Comparison of ENCODE assay signal across 21 mouse cellular contexts in genomic region chr19:10058352-10058825, GRCm38 (mm10). TPM values are rescaled to one million over a fixed set of nuclear protein-coding genes. Genes with fewer than 3 reads are reported as not detected.
DNase-seq lines count a peak whose midpoint lies in the region; ATAC-seq and TF ChIP-seq lines count a peak whose summit lies in the region.
"Had no signal": no experiment of that assay in that cellular context is flagged by ENCODE, and none has a peak within 500 bp of the region (broad histone marks: within the 10 kb centered on the region; RNA-seq: fewer than 3 reads in every experiment).

No protein-coding gene starts in this region.

- H3K27me3 ChIP-seq in kidney, postnatal 0 days (ENCODE audit: insufficient read depth, low read length) = no peaks in the 10 kb centered on the region
- no peaks in the 10 kb centered on the region for H3K27me3 ChIP-seq in lung, embryonic 15.5 days
- no peaks in the 10 kb centered on the region for H3K27me3 ChIP-seq in intestine, postnatal 0 days (replicated peaks; ENCODE audit: control insufficient read depth, insufficient read depth, low read length)
- H3K27me3 ChIP-seq: embryonic facial prominence, embryonic 15.5 days; forebrain, embryonic 15.5 days; hindbrain, embryonic 15.5 days; liver, embryonic 13.5 days; midbrain, embryonic 12.5 days had no signal

- TF ChIP-seq CTCF in kidney, postnatal 0 days (IDR thresholded peaks at IDR 0.05; ENCODE audit: low read depth) = no peak
- no peak for TF ChIP-seq CTCF in lung, adult 2 months (IDR thresholded peaks at IDR 0.05; ENCODE audit: insufficient read depth, low read length)
- peak; percentile 41 for TF ChIP-seq CTCF in intestine, postnatal 0 days (IDR thresholded peaks at IDR 0.05; ENCODE audit: low read depth)

- no peaks in the 10 kb centered on the region for H3K9me3 ChIP-seq in kidney, postnatal 0 days (replicated peaks; ENCODE audit: low read length)
- no peaks in the 10 kb centered on the region for H3K9me3 ChIP-seq in lung, embryonic 15.5 days
- no peaks in the 10 kb centered on the region for H3K9me3 ChIP-seq in intestine, postnatal 0 days (ENCODE audit: control insufficient read depth)
- H3K9me3 ChIP-seq: embryonic facial prominence, embryonic 15.5 days; forebrain, embryonic 15.5 days; heart, embryonic 10.5 days; hindbrain, embryonic 15.5 days; liver, embryonic 13.5 days; midbrain, embryonic 12.5 days had no signal

- H3K4me2 ChIP-seq in kidney, postnatal 0 days (ENCODE audit: low read length) = no peak overlapping the region
- H3K4me2 ChIP-seq in lung, embryonic 15.5 days = no peak overlapping the region
- H3K4me2 ChIP-seq in intestine, postnatal 0 days (replicated peaks; ENCODE audit: low read depth) = peak overlapping the region; percentile 64
- H3K4me2 ChIP-seq: embryonic facial prominence, embryonic 15.5 days; forebrain, embryonic 15.5 days; hindbrain, embryonic 15.5 days; midbrain, embryonic 12.5 days had no signal

- peak overlapping the region; percentile 22; the same call in 1 of the 2 replicates for H3K27ac ChIP-seq in kidney, postnatal 0 days
- H3K27ac ChIP-seq in lung, embryonic 15.5 days = peak overlapping the region; percentile 81; the same call in 1 of the 2 replicates
- H3K27ac ChIP-seq in intestine, postnatal 0 days (ENCODE audit: low read depth, low read length) = peak overlapping the region; percentile 31; the same call in 1 of the 2 replicates
- H3K27ac ChIP-seq: embryonic facial prominence, embryonic 15.5 days; forebrain, embryonic 15.5 days; heart, embryonic 10.5 days; hindbrain, embryonic 15.5 days; liver, embryonic 13.5 days; midbrain, embryonic 12.5 days had no signal

- H3K4me3 ChIP-seq in kidney, postnatal 0 days (replicated peaks; ENCODE audit: low read depth, low read length) = no peak overlapping the region
- H3K4me3 ChIP-seq in lung, embryonic 15.5 days = no peak overlapping the region
- no peak overlapping the region for H3K4me3 ChIP-seq in lung, adult 2 months (replicated peaks; ENCODE audit: extremely low read depth, low read depth, low read length)
- H3K4me3 ChIP-seq in intestine, postnatal 0 days (ENCODE audit: low read depth, low read length) = no peak overlapping the region
- H3K4me3 ChIP-seq: embryonic facial prominence, embryonic 15.5 days; forebrain, embryonic 15.5 days; heart, embryonic 10.5 days; hindbrain, embryonic 15.5 days; liver, embryonic 13.5 days; midbrain, embryonic 12.5 days had no signal

- 0 out of 2 replicates have a peak, but pooled peaks cover 5% of the 10 kb centered on the region for H3K36me3 ChIP-seq in kidney, postnatal 0 days (ENCODE audit: insufficient read depth, low read length)
- peaks cover 67% of the 10 kb centered on the region for H3K36me3 ChIP-seq in lung, embryonic 15.5 days
- H3K36me3 ChIP-seq in intestine, postnatal 0 days (ENCODE audit: control insufficient read depth, insufficient read depth) = peaks cover 42% of the 10 kb centered on the region

- H3K9ac ChIP-seq in kidney, postnatal 0 days (ENCODE audit: low read depth, low read length) = no peak overlapping the region
- no peak overlapping the region for H3K9ac ChIP-seq in lung, embryonic 15.5 days
- no peak overlapping the region for H3K9ac ChIP-seq in intestine, postnatal 0 days (ENCODE audit: low read depth, low read length)
- H3K9ac ChIP-seq: embryonic facial prominence, embryonic 15.5 days; forebrain, embryonic 15.5 days; hindbrain, embryonic 15.5 days; liver, embryonic 13.5 days; midbrain, embryonic 12.5 days had no signal

- no peak for TF ChIP-seq POLR2A in lung, adult 2 months (IDR thresholded peaks at IDR 0.05; ENCODE audit: borderline replicate concordance, extremely low read depth, low read depth, low read length)

- peak; percentile 31 to 71 for DNase-seq in adrenal gland, adult (ENCODE audit: inconsistent age in 2 of 2, low spot score in 1 of 2)
- no peak for DNase-seq in adrenal gland, postnatal 14 days
- no peak for DNase-seq in kidney, postnatal 0 days (ENCODE audit: low spot score)
- DNase-seq in kidney, adult 8-10 months = no peak
- no peak for DNase-seq in lung, adult 2 months
- DNase-seq in left cerebral cortex, adult 9 months (ENCODE audit: low spot score in 2 of 2) = no peak
- DNase-seq: adrenal gland, postnatal 36 days; cerebellum, adult 9-11 months; layer of hippocampus, adult 9-11 months; liver, embryonic 13.5 days had no signal

- WGBS in kidney, postnatal 0 days = 83% methylated on average over 1 of the region's 1 CpGs
- 73% methylated on average over 1 of the region's 1 CpGs for WGBS in lung, embryonic 15.5 days
- 56% methylated on average over 1 of the region's 1 CpGs for WGBS in lung, adult 2 months
- WGBS in intestine, postnatal 0 days = 71% methylated on average over 1 of the region's 1 CpGs

- peaks cover 3% of the 10 kb centered on the region; the same call in 1 of the 2 replicates for H3K4me1 ChIP-seq in kidney, postnatal 0 days (replicated peaks; ENCODE audit: insufficient read depth, low read length)
- H3K4me1 ChIP-seq in lung, embryonic 15.5 days = peaks cover 72% of the 10 kb centered on the region
- peaks cover 9% of the 10 kb centered on the region for H3K4me1 ChIP-seq in lung, adult 2 months (ENCODE audit: control insufficient read depth, insufficient read depth, low read length)
- peaks cover 8% of the 10 kb centered on the region for H3K4me1 ChIP-seq in intestine, postnatal 0 days (replicated peaks; ENCODE audit: control insufficient read depth, insufficient read depth, low read length)
- H3K4me1 ChIP-seq: embryonic facial prominence, embryonic 15.5 days had no signal

- ATAC-seq in kidney, postnatal 0 days (replicated peaks; ENCODE audit: low FRiP score, low read depth) = no peak
- ATAC-seq in lung, embryonic 15.5 days (ENCODE audit: borderline replicate concordance, extremely low read depth, low FRiP score, low TSS enrichment) = no peak
- no peak for ATAC-seq in intestine, postnatal 0 days
- ATAC-seq: CD4-positive, CD25-positive, alpha-beta regulatory T cell, adult 4 months; forebrain, embryonic 15.5 days had no signal

RNA-seq across cellular contexts. Expression of gene Fads3, which starts 17.0 kb away (rescaled TPM):
- 11.3 and 14.0 TPM in 2 replicates for total RNA-seq in adrenal gland, postnatal 14 days (2021)
- polyA plus RNA-seq in kidney, postnatal 0 days (2015; fragmentation: Nextera tagmentation; extraction: Ambion mirVana) = 35.0 and 37.4 TPM in 2 replicates
- 54.5 and 64.1 TPM in 2 replicates for polyA plus RNA-seq in lung, embryonic 15.5 days (2015; fragmentation: Nextera tagmentation; extraction: Ambion mirVana)
- polyA plus RNA-seq in lung, adult 2 months (2012; rRNA removed) = 283 and 341 TPM in 2 replicates
- 4.7 and 4.8 TPM in 2 replicates for polyA plus RNA-seq in intestine, postnatal 0 days (2015; fragmentation: Nextera tagmentation; extraction: Ambion mirVana)
- total RNA-seq: neutrophil, adult 5-6 weeks had no signal
- polyA plus RNA-seq: CD4-positive, CD25-positive, alpha-beta regulatory T cell, adult 4 months had no signal

RNA-seq across cellular contexts. Expression of gene Fads2, which starts 43.2 kb away (rescaled TPM):
- total RNA-seq in adrenal gland, postnatal 14 days (2021) = 806 and 858 TPM in 2 replicates
- 37.1 and 38.2 TPM in 2 replicates for polyA plus RNA-seq in kidney, postnatal 0 days (2015; fragmentation: Nextera tagmentation; extraction: Ambion mirVana)
- 98.0 and 99.3 TPM in 2 replicates for polyA plus RNA-seq in lung, embryonic 15.5 days (2015; fragmentation: Nextera tagmentation; extraction: Ambion mirVana)
- 62.3 and 87.2 TPM in 2 replicates for polyA plus RNA-seq in lung, adult 2 months (2012; rRNA removed)
- 46.8 and 54.2 TPM in 2 replicates for polyA plus RNA-seq in intestine, postnatal 0 days (2015; fragmentation: Nextera tagmentation; extraction: Ambion mirVana)

RNA-seq across cellular contexts. Expression of gene Rab3il1, which starts 56.9 kb away (rescaled TPM):
- total RNA-seq in adrenal gland, postnatal 14 days (2021) = 9.7 and 10.1 TPM in 2 replicates
- 30.6 and 31.5 TPM in 2 replicates for polyA plus RNA-seq in kidney, postnatal 0 days (2015; fragmentation: Nextera tagmentation; extraction: Ambion mirVana)
- polyA plus RNA-seq in lung, embryonic 15.5 days (2015; fragmentation: Nextera tagmentation; extraction: Ambion mirVana) = 31.5 and 33.1 TPM in 2 replicates
- polyA plus RNA-seq in lung, adult 2 months (2012; rRNA removed) = 10.5 and 13.8 TPM in 2 replicates
- 63.6 and 65.8 TPM in 2 replicates for polyA plus RNA-seq in intestine, postnatal 0 days (2015; fragmentation: Nextera tagmentation; extraction: Ambion mirVana)
- total RNA-seq: neutrophil, adult 5-6 weeks had no signal
- polyA plus RNA-seq: CD4-positive, CD25-positive, alpha-beta regulatory T cell, adult 4 months had no signal

RNA-seq across cellular contexts. Expression of gene Best1, which starts 57.0 kb away (rescaled TPM):
- 0.19 TPM in 1 of 2 replicates, not detected in the other for total RNA-seq in adrenal gland, postnatal 14 days (2021)
- polyA plus RNA-seq in kidney, postnatal 0 days (2015; fragmentation: Nextera tagmentation; extraction: Ambion mirVana) = 1.8 and 3.3 TPM in 2 replicates
- polyA plus RNA-seq in lung, embryonic 15.5 days (2015; fragmentation: Nextera tagmentation; extraction: Ambion mirVana) = 1.1 TPM in 2 replicates
- polyA plus RNA-seq in lung, adult 2 months (2012; rRNA removed) = 2.3 and 3.1 TPM in 2 replicates
- polyA plus RNA-seq in intestine, postnatal 0 days (2015; fragmentation: Nextera tagmentation; extraction: Ambion mirVana) = 0.61 and 0.89 TPM in 2 replicates
- total RNA-seq: common myeloid progenitor, adult 5-6 weeks; hematopoietic stem cell, adult 5-6 weeks had no signal

Comparison
In these comparisons a context has a peak if more than half of its experiments do, and no peak if none do; other contexts are left out.
1. DNase-seq: peak in adrenal gland, adult (2 of 2); none in adrenal gland, postnatal 14 days (single experiment), kidney, postnatal 0 days (single experiment), kidney, adult 8-10 months (0 of 2), lung, adult 2 months (single experiment) and left cerebral cortex, adult 9 months (0 of 2).
2. H3K27ac ChIP-seq: peak in every context shown above with its lines; median percentile 81 in lung, embryonic 15.5 days; 31 in intestine, postnatal 0 days; 22 in kidney, postnatal 0 days.